Mouse (Mus musculus): ENCODE data around the gene Slfn14. TPM values are rescaled to one million over a fixed set of nuclear protein-coding genes. Genes with fewer than 3 reads are reported as not detected.
"Not testable (repeated sequence)": the region's sequence is repeated elsewhere in the genome, so short reads cannot be mapped to it uniquely, and the experiment has no call there.

Gene Slfn14
- polyA plus RNA-seq, 1 experiment: 1.1 TPM

- H3K4me1 ChIP-seq (ENCODE audit: control insufficient read depth): peaks cover 55% of the 10 kb centered on the region
- not testable (repeated sequence) for H3K27me3 ChIP-seq (ENCODE audit: control insufficient read depth)
- peaks cover 48% of the 10 kb centered on the region for H3K36me3 ChIP-seq (ENCODE audit: control insufficient read depth)
These were observed 52.9 kb downstream of the Slfn14 start for GRCm38 (mm10) chr11:83233621-83234020.

GRCm38 (mm10) chr11:83230966-83231365 lies 55.6 kb downstream of the Slfn14 start:
- no peak for TF ChIP-seq GATA1 (IDR thresholded peaks at IDR 0.05; ENCODE audit: low read length)
- no peak for TF ChIP-seq TAL1 (IDR thresholded peaks at IDR 0.05; ENCODE audit: low read length)
- Histone ChIP-seq H3K4me3 (replicated peaks) (no peak overlapping the region), H3K27me3 (ENCODE audit: control insufficient read depth) (no peaks in the 10 kb centered on the region), H3K36me3 (ENCODE audit: control insufficient read depth) (peaks cover 62% of the 10 kb centered on the region), H3K9me3 (ENCODE audit: control insufficient read depth, low read length) (no peaks in the 10 kb centered on the region), H3K4me1 (ENCODE audit: control insufficient read depth) (peaks cover 54% of the 10 kb centered on the region)

More at GRCm38 (mm10) chr11:83233621-83234020, 52.9 kb downstream of the Slfn14 start:
- TF ChIP-seq TAL1 (IDR thresholded peaks at IDR 0.05; ENCODE audit: low read length): peak; percentile 55
- H3K4me3 ChIP-seq (replicated peaks); H3K9me3 ChIP-seq (ENCODE audit: control insufficient read depth, low read length): not testable (repeated sequence)

- H3K9me3 ChIP-seq (ENCODE audit: control insufficient read depth, low read length): no peaks in the 10 kb centered on the region
- TF ChIP-seq GATA1 (IDR thresholded peaks at IDR 0.05; ENCODE audit: low read length) (no peak), TAL1 (IDR thresholded peaks at IDR 0.05; ENCODE audit: low read length) (no peak)
- no peak overlapping the region for H3K4me3 ChIP-seq (replicated peaks)
- peaks cover 55% of the 10 kb centered on the region for H3K4me1 ChIP-seq (ENCODE audit: control insufficient read depth)
- H3K36me3 ChIP-seq (ENCODE audit: control insufficient read depth): peaks cover 72% of the 10 kb centered on the region
- H3K27me3 ChIP-seq (ENCODE audit: control insufficient read depth): no peaks in the 10 kb centered on the region
These were observed 58.4 kb downstream of the Slfn14 start for GRCm38 (mm10) chr11:83227926-83228723.

GRCm38 (mm10) chr11:83225371-83225960 lies 61.1 kb downstream of the Slfn14 start:
- TF ChIP-seq TAL1 (IDR thresholded peaks at IDR 0.05; ENCODE audit: low read length) (no peak), GATA1 (IDR thresholded peaks at IDR 0.05; ENCODE audit: low read length) (no peak)
- peaks cover 51% of the 10 kb centered on the region for H3K4me1 ChIP-seq (ENCODE audit: control insufficient read depth)
- H3K27me3 ChIP-seq (ENCODE audit: control insufficient read depth): no peaks in the 10 kb centered on the region
- H3K4me3 ChIP-seq (replicated peaks): peak overlapping the region; percentile 85
- H3K36me3 ChIP-seq (ENCODE audit: control insufficient read depth): peaks cover 58% of the 10 kb centered on the region
- no peaks in the 10 kb centered on the region for H3K9me3 ChIP-seq (ENCODE audit: control insufficient read depth, low read length)

Other genes starting within 250 kb of the Slfn14 start
- gene Slfn2, start 221.6 kb downstream of the Slfn14 start, polyA plus RNA-seq (2012): not detected in 2 replicates
- not detected in 2 replicates for gene Slfn1, start 169.9 kb downstream of the Slfn14 start, polyA plus RNA-seq (2012)
- not detected in 2 replicates for gene Slfn4, start 111.5 kb downstream of the Slfn14 start, polyA plus RNA-seq (2012)
- gene Slfn3, start 95.4 kb downstream of the Slfn14 start, polyA plus RNA-seq (2012): not detected in 2 replicates
- 1.3 and 1.5 TPM in 2 replicates for gene Ap2b1, start 12.3 kb upstream of the Slfn14 start, polyA plus RNA-seq (2012)
- gene Pex12, start 15.9 kb upstream of the Slfn14 start, polyA plus RNA-seq (2012): 0.02 and 0.07 TPM in 2 replicates
- not detected in 2 replicates for gene Rasl10b, start 122.4 kb upstream of the Slfn14 start, polyA plus RNA-seq (2012)
- not detected in 2 replicates for gene Gas2l2, start 142.7 kb upstream of the Slfn14 start, polyA plus RNA-seq (2012)
- gene 1700020L24Rik, start 151.0 kb upstream of the Slfn14 start, polyA plus RNA-seq (2012): not detected in 2 replicates
- gene Mmp28, start 176.3 kb upstream of the Slfn14 start, polyA plus RNA-seq (2012): not detected in 2 replicates
- 21.1 and 21.3 TPM in 2 replicates for gene Taf15, start 186.4 kb upstream of the Slfn14 start, polyA plus RNA-seq (2012)
- not detected in 2 replicates for gene Heatr9, start 235.4 kb upstream of the Slfn14 start, polyA plus RNA-seq (2012)
- not detected in 2 replicates for gene Ccl5, start 243.8 kb upstream of the Slfn14 start, polyA plus RNA-seq (2012)